Mouse (Mus musculus) embryo, embryonic 11 days (tissue): ENCODE data around the gene Gm29735.

ENCODE experiments used
- DNase-seq: peaks from one replicate; pipeline ENCODE4 v3.0.0-alpha.2; 2015

Gm29735 gene

GRCm38 (mm10) chr7:142119632-142120031 lies 37.3 kb downstream of the Gm29735 start:
- DNase-seq, result peak; percentile 47
